Mouse (Mus musculus): ENCODE results near the gene Frat1.
"Not testable (repeated sequence)": the region's sequence is repeated elsewhere in the genome, so short reads cannot be mapped to it uniquely, and the experiment has no call there.

Gene Frat1

GRCm38 (mm10) chr19:41844345-41844744 lies 14.6 kb downstream of the Frat1 start:
- DNase-seq (ENCODE audit: low read depth): no peak

- DNase-seq (ENCODE audit: low read depth): no peak
These were observed 16.8 kb downstream of the Frat1 start for GRCm38 (mm10) chr19:41846366-41847090.

- no peak for DNase-seq (ENCODE audit: low read depth)
These were observed 17.4 kb downstream of the Frat1 start for GRCm38 (mm10) chr19:41847091-41847581.

- DNase-seq (ENCODE audit: low read depth): not testable (repeated sequence)
These were observed 17.8 kb downstream of the Frat1 start for GRCm38 (mm10) chr19:41847614-41847991.

GRCm38 (mm10) chr19:41847992-41848851 lies 18.5 kb downstream of the Frat1 start, which contains the start of gene Frat2:
Frat2 (minus strand) TSS chr19:41848132.
- peak; percentile 80 for DNase-seq (ENCODE audit: low read depth)

- DNase-seq (ENCODE audit: low read depth): no peak
These were observed 20.4 kb downstream of the Frat1 start for GRCm38 (mm10) chr19:41850021-41850718.

- DNase-seq (ENCODE audit: low read depth): no peak
These were observed 21.2 kb downstream of the Frat1 start for GRCm38 (mm10) chr19:41850719-41851543.

- no peak for DNase-seq (ENCODE audit: low read depth)
These were observed 22.7 kb downstream of the Frat1 start for GRCm38 (mm10) chr19:41852423-41852822.

- no peak for DNase-seq (ENCODE audit: low read depth)
These were observed 27.5 kb downstream of the Frat1 start for GRCm38 (mm10) chr19:41857086-41857762.

GRCm38 (mm10) chr19:41857816-41858310 lies 28.1 kb downstream of the Frat1 start:
- no peak for DNase-seq (ENCODE audit: low read depth)

GRCm38 (mm10) chr19:41866707-41867106 lies 36.9 kb downstream of the Frat1 start:
- DNase-seq (ENCODE audit: low read depth): no peak

GRCm38 (mm10) chr19:41869296-41869695 lies 39.5 kb downstream of the Frat1 start:
- DNase-seq (ENCODE audit: low read depth): no peak

- not testable (repeated sequence) for DNase-seq (ENCODE audit: low read depth)
These were observed 40.2 kb downstream of the Frat1 start for GRCm38 (mm10) chr19:41869946-41870345.

- no peak for DNase-seq (ENCODE audit: low read depth)
These were observed 42.5 kb downstream of the Frat1 start for GRCm38 (mm10) chr19:41872285-41872684.

GRCm38 (mm10) chr19:41874356-41874755 lies 44.6 kb downstream of the Frat1 start:
- no peak for DNase-seq (ENCODE audit: low read depth)

GRCm38 (mm10) chr19:41881842-41882241 lies 52.1 kb downstream of the Frat1 start:
- no peak for DNase-seq (ENCODE audit: low read depth)
